Mouse (Mus musculus) forebrain, embryonic 10.5 days (tissue): ENCODE measurements around the gene Olfml1. TPM values are rescaled to one million over a fixed set of nuclear protein-coding genes. Genes with fewer than 3 reads are reported as not detected.

Experiments used
- DNase-seq: peaks from one replicate; pipeline ENCODE4 v3.0.0-alpha.2; 2017; ENCODE audit warnings: low spot score; ENCODE audit errors: extremely low spot score
- H3K27ac ChIP-seq: fragments of 300-500 bp; sonication (generic); 2 replicates; pipeline ENCODE4 v1.5.1; 2016; ENCODE audit warnings: mild to moderate bottlenecking
- H3K27me3 ChIP-seq: fragments of 300-500 bp; sonication (generic); 2 replicates; pipeline ENCODE4 v1.6.1; 2016; ENCODE audit warnings: mild to moderate bottlenecking; ENCODE audit not compliant: poor library complexity, severe bottlenecking
- H3K36me3 ChIP-seq: fragments of 300-500 bp; sonication (generic); replicated peaks from 2 replicates; pipeline ENCODE4 v1.6.1; 2016; ENCODE audit warnings: mild to moderate bottlenecking, moderate library complexity
- H3K4me1 ChIP-seq: fragments of 300-500 bp; sonication (generic); 2 replicates; pipeline ENCODE4 v1.6.1; 2016
- H3K4me3 ChIP-seq: fragments of 300-500 bp; sonication (generic); 2 replicates; pipeline ENCODE4 v1.5.1; 2016; ENCODE audit warnings: mild to moderate bottlenecking, moderate library complexity
- H3K9me3 ChIP-seq: fragments of 300-500 bp; sonication (generic); 2 replicates; pipeline ENCODE4 v1.6.1; 2016; ENCODE audit warnings: mild to moderate bottlenecking, moderate library complexity
- WGBS: fragments of 180-500 bp; shearing (Covaris S2); methylation state at CpG from one replicate; pipeline ENCODE4 v1.1.7; 2016; 5-methylcytosine and 5-hydroxymethylcytosine counted together
- polyA plus RNA-seq: library from polyadenylated mRNA; unstranded; fragments of >200 nt; fragmentation: Nextera tagmentation; extraction: Ambion mirVana; gene quantifications from 2 replicates; pipeline ENCODE4 v1.2.1, GENCODE M21; 2016

Olfml1 gene
- polyA plus RNA-seq, 1 experiment from 2014 or later, result 6.3 TPM

GRCm38 (mm10) chr7:107560675-107561074 lies 6.6 kb upstream of the Olfml1 start:
- no peak for DNase-seq
- H3K27me3 ChIP-seq, result no peaks in the 10 kb centered on the region
- H3K4me1 ChIP-seq, result no peaks in the 10 kb centered on the region
- no peak overlapping the region for H3K4me3 ChIP-seq
- H3K9me3 ChIP-seq, result no peaks in the 10 kb centered on the region
- H3K36me3 ChIP-seq, result no peaks in the 10 kb centered on the region
- WGBS, result 93% methylated on average over 2 of the region's 2 CpGs
- no peak overlapping the region for H3K27ac ChIP-seq

- H3K4me1 ChIP-seq, result no peaks in the 10 kb centered on the region
- no peaks in the 10 kb centered on the region for H3K9me3 ChIP-seq
- H3K36me3 ChIP-seq, result no peaks in the 10 kb centered on the region
- H3K27ac ChIP-seq, result no peak overlapping the region
- 85% methylated on average over 3 of the region's 3 CpGs for WGBS
- H3K27me3 ChIP-seq, result no peaks in the 10 kb centered on the region
- DNase-seq, result no peak
- no peak overlapping the region for H3K4me3 ChIP-seq
These were observed 5.7 kb upstream of the Olfml1 start for GRCm38 (mm10) chr7:107561584-107561983.

GRCm38 (mm10) chr7:107563727-107564126 lies 3.5 kb upstream of the Olfml1 start:
- H3K4me3 ChIP-seq, result no peak overlapping the region
- DNase-seq, result no peak
- no peaks in the 10 kb centered on the region for H3K9me3 ChIP-seq
- WGBS, result 54% methylated on average over 2 of the region's 2 CpGs
- H3K27ac ChIP-seq, result no peak overlapping the region
- H3K36me3 ChIP-seq, result no peaks in the 10 kb centered on the region
- peaks cover 10% of the 10 kb centered on the region; the same call in 1 of the 2 replicates for H3K4me1 ChIP-seq
- H3K27me3 ChIP-seq, result no peaks in the 10 kb centered on the region

GRCm38 (mm10) chr7:107567674-107568073 lies 428 bp downstream of the Olfml1 start:
- H3K9me3 ChIP-seq, result 0 out of 2 replicates have a peak, but pooled peaks cover 4% of the 10 kb centered on the region
- no peaks in the 10 kb centered on the region for H3K27me3 ChIP-seq
- DNase-seq, result no peak
- 68% methylated on average over 5 of the region's 5 CpGs for WGBS
- peak overlapping the region; percentile 81 for H3K27ac ChIP-seq
- peaks cover 10% of the 10 kb centered on the region; the same call in 1 of the 2 replicates for H3K4me1 ChIP-seq
- H3K36me3 ChIP-seq, result peaks cover 7% of the 10 kb centered on the region
- H3K4me3 ChIP-seq, result peak overlapping the region; percentile 32

DNA sequence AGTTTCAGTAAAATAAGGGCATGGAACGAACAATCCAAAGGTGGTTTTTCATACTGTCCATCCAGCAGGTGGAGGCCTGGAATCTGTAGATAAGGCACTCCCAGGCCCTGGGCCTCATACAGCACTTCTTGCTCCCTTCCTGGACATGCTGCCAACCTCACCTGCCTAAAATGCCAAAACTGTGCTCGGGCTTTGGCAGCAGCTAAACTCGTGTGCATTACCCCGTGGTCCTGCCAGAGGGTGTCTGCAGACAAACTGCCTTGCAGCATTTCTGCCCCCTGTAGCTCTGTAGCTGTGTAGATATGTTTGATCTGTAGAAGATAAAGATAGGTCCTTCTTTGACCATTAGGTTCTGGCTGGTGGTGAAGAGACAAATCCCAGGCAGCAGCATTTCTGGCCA lies 1.7 kb downstream of the Olfml1 start:
- Histone ChIP-seq H3K27me3 (no peaks in the 10 kb centered on the region), H3K36me3 (peaks cover 7% of the 10 kb centered on the region), H3K27ac (no peak overlapping the region), H3K4me1 (peaks cover 10% of the 10 kb centered on the region; the same call in 1 of the 2 replicates), H3K4me3 (no peak overlapping the region), H3K9me3 (0 out of 2 replicates have a peak, but pooled peaks cover 4% of the 10 kb centered on the region)
- 76% methylated on average over 4 of the region's 4 CpGs for WGBS
- DNase-seq, result no peak

- 57% methylated on average over 2 of the region's 2 CpGs for WGBS
- Histone ChIP-seq H3K4me1 (no peaks in the 10 kb centered on the region), H3K27me3 (no peaks in the 10 kb centered on the region), H3K27ac (no peak overlapping the region), H3K9me3 (0 out of 2 replicates have a peak, but pooled peaks cover 4% of the 10 kb centered on the region), H3K4me3 (no peak overlapping the region), H3K36me3 (peaks cover 7% of the 10 kb centered on the region)
- DNase-seq, result no peak
These were observed 6.6 kb downstream of the Olfml1 start for GRCm38 (mm10) chr7:107573856-107574255.

GRCm38 (mm10) chr7:107574276-107574675 lies 7.0 kb downstream of the Olfml1 start:
- no peaks in the 10 kb centered on the region for H3K4me1 ChIP-seq
- 0 out of 2 replicates have a peak, but pooled peaks cover 4% of the 10 kb centered on the region for H3K9me3 ChIP-seq
- peaks cover 7% of the 10 kb centered on the region for H3K36me3 ChIP-seq
- no peak overlapping the region for H3K4me3 ChIP-seq
- no peak overlapping the region for H3K27ac ChIP-seq
- no peaks in the 10 kb centered on the region for H3K27me3 ChIP-seq
- WGBS, result 75% methylated on average over 3 of the region's 3 CpGs
- no peak for DNase-seq

GRCm38 (mm10) chr7:107592641-107593040 lies 25.4 kb downstream of the Olfml1 start:
- no peaks in the 10 kb centered on the region for H3K9me3 ChIP-seq
- DNase-seq, result no peak
- H3K27me3 ChIP-seq, result peaks cover 11% of the 10 kb centered on the region
- H3K27ac ChIP-seq, result no peak overlapping the region
- no peak overlapping the region for H3K4me3 ChIP-seq
- no peaks in the 10 kb centered on the region for H3K36me3 ChIP-seq
- peaks cover 17% of the 10 kb centered on the region for H3K4me1 ChIP-seq
- 68% methylated on average over 2 of the region's 2 CpGs for WGBS

GRCm38 (mm10) chr7:107593904-107594303 lies 26.7 kb downstream of the Olfml1 start:
- H3K36me3 ChIP-seq, result no peaks in the 10 kb centered on the region
- no peaks in the 10 kb centered on the region for H3K9me3 ChIP-seq
- H3K27ac ChIP-seq, result no peak overlapping the region
- 32% methylated on average over 7 of the region's 7 CpGs for WGBS
- H3K4me1 ChIP-seq, result peaks cover 17% of the 10 kb centered on the region
- H3K27me3 ChIP-seq, result peaks cover 11% of the 10 kb centered on the region
- H3K4me3 ChIP-seq, result peak overlapping the region; percentile 69
- DNase-seq, result no peak

GRCm38 (mm10) chr7:107594325-107594856 lies 27.1 kb downstream of the Olfml1 start:
- H3K36me3 ChIP-seq, result no peaks in the 10 kb centered on the region
- H3K9me3 ChIP-seq, result no peaks in the 10 kb centered on the region
- peak; percentile 62 for DNase-seq
- peaks cover 11% of the 10 kb centered on the region for H3K27me3 ChIP-seq
- peak overlapping the region; percentile 75 for H3K27ac ChIP-seq
- peaks cover 17% of the 10 kb centered on the region for H3K4me1 ChIP-seq
- WGBS, result 1% methylated on average over 16 of the region's 16 CpGs
- peak overlapping the region; percentile 69 for H3K4me3 ChIP-seq

DNA sequence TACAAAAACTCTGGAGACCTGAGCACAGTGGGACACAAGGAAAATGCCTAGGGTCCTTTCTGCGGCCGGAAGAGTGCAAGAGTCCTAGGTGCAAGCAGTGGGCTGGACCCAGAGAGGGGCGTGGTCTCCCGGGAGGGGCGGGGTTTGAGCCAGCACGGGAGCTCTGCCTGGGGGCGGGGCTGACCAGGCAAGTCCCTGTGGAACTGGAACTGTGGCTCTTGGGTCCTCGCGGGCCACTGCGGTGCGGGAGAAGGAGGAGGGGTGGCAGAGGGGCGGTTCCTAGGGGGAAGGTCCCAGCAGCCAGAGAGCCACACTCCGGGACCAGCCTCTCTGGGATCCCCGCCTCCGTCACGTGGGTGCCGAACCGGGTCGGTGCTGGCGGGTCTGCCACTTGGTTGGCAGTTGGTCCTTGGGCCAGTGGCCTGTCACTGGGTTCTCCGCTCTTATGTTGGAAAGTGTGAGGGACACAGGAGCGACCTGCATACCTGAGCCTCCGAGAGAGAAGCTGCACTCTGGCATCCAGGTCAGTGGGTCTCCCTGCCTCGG lies 27.7 kb downstream of the Olfml1 start, which contains the start of gene Ppfibp2:
Gene Ppfibp2, plus strand, starts transcription at position 351 of the 546 bp plus-strand sequence.
- Histone ChIP-seq H3K27ac (peak within 1 kb of the TSS; percentile 75), H3K4me3 (peak within 1 kb of the TSS; percentile 69), H3K4me1 (peaks cover 17% of the 10 kb centered on the region), H3K36me3 (no peaks in the 10 kb centered on the region), H3K9me3 (no peaks in the 10 kb centered on the region), H3K27me3 (peaks cover 11% of the 10 kb centered on the region)
- DNase-seq, result peak; percentile 85
- WGBS, result under 1% methylated on average over 23 of the region's 24 CpGs

DNA sequence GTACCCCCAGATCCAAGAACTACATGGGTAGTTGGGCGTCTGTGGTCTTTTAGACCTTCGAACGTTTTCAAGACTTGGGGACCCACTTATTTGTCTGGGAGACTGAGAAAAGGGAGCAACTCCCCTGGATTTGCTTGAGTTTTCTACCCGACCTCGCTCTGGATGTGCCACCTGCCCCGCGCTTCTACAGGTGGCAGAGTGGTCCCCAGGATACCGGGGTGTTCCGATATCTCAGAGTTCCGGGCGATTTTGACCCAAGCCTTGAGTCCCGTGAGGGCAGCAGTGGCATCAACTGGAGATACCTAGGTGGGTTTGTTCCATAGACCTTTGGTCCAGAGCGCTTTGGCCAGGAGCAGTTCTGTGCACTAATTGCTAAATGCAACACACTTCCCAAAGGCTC lies 28.2 kb downstream of the Olfml1 start:
- no peaks in the 10 kb centered on the region for H3K9me3 ChIP-seq
- H3K4me3 ChIP-seq, result peak overlapping the region; percentile 69
- H3K27ac ChIP-seq, result no peak overlapping the region
- peaks cover 11% of the 10 kb centered on the region for H3K27me3 ChIP-seq
- peaks cover 17% of the 10 kb centered on the region for H3K4me1 ChIP-seq
- WGBS, result 13% methylated on average over 13 of the region's 13 CpGs
- H3K36me3 ChIP-seq, result no peaks in the 10 kb centered on the region
- DNase-seq, result no peak

DNA sequence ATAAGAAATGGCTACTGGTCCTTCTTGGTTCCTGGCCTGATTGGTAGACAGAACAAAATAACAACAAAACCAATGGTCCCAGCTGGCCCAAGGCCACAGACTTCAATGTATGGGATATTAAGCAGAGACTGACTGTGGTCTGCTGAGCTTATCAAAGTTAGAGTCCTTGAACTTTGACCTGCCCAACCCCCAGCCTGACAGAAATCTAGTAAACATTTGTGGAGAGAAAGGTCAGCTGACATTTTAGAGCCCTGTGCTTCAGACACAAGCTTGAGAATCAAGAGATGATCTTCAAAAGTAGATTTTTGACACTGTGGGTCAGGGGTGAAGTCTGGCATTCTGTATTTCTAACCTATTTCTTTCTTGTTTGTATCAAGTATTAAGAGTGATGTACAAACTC lies 29.5 kb downstream of the Olfml1 start:
- no peak for DNase-seq
- Histone ChIP-seq H3K36me3 (no peaks in the 10 kb centered on the region), H3K27ac (no peak overlapping the region), H3K4me3 (no peak overlapping the region), H3K27me3 (peaks cover 11% of the 10 kb centered on the region), H3K9me3 (no peaks in the 10 kb centered on the region), H3K4me1 (peaks cover 17% of the 10 kb centered on the region)
